Comparison of ENCODE assay signal across 8 mouse cellular contexts in genomic region chr12:74284020-74284684, GRCm38 (mm10). TPM values are rescaled to one million over a fixed set of nuclear protein-coding genes. Genes with fewer than 3 reads are reported as not detected.
A peak's percentile ranks its signal among the peaks of the same experiment; 100 is the strongest.
DNase-seq lines count a peak whose midpoint lies in the region; ATAC-seq and TF ChIP-seq lines count a peak whose summit lies in the region.

No protein-coding gene starts in this region.

- H3K9me3 ChIP-seq in ES-E14 (ENCODE audit: control insufficient read depth, insufficient read depth, low read depth, low read length): no peaks in the 10 kb centered on the region
- H3K9me3 ChIP-seq in hindbrain, embryonic 13.5 days: no peaks in the 10 kb centered on the region
- H3K9me3 ChIP-seq in lung, embryonic 16.5 days (ENCODE audit: control insufficient read depth, low read length): no peaks in the 10 kb centered on the region

- peak; percentile 90 for DNase-seq in ES-E14 (ENCODE audit: low read depth, low spot score)
- peak; percentile 71 to 74 for DNase-seq in cerebellum, postnatal 36 days
- DNase-seq in frontal cortex, postnatal 36 days (ENCODE audit: low spot score in 2 of 2): peak; percentile 95 to 98
- peak; percentile 94 to 96 for DNase-seq in layer of hippocampus, postnatal 14 days (ENCODE audit: low spot score in 2 of 2)
- DNase-seq in retina, embryonic 14.5 days (ENCODE audit: low spot score): peak; percentile 98
- peak; percentile 77 for DNase-seq in urinary bladder, postnatal 14 days (ENCODE audit: low spot score)

- H3K27ac ChIP-seq in ES-E14 (ENCODE audit: insufficient read depth, low read depth, low read length, poor library complexity, severe bottlenecking): no peak overlapping the region
- no peak overlapping the region; the same call in 1 of the 2 replicates for H3K27ac ChIP-seq in hindbrain, embryonic 13.5 days
- no peak overlapping the region for H3K27ac ChIP-seq in lung, embryonic 16.5 days (ENCODE audit: low read length)

- peaks cover 16% of the 10 kb centered on the region for H3K27me3 ChIP-seq in hindbrain, embryonic 13.5 days
- H3K27me3 ChIP-seq in lung, embryonic 16.5 days (ENCODE audit: control insufficient read depth, insufficient read depth, low read depth, low read length): peaks cover 30% of the 10 kb centered on the region

- peak overlapping the region; percentile 87 for H3K4me2 ChIP-seq in hindbrain, embryonic 13.5 days
- peak overlapping the region; percentile 75 for H3K4me2 ChIP-seq in lung, embryonic 16.5 days (ENCODE audit: low read depth, low read length)

- in situ Hi-C loops in ES-E14 (cut with MboI; ENCODE audit: low sequenced_read_pairs in 2 of 2, unreplicated experiment in 2 of 2): loop anchor here in 1 of 2 experiments (25.0 kb wide), 1 partner anchor 572 kb away; no protein-coding TSS in a partner anchor

- no peaks in the 10 kb centered on the region for H3K4me1 ChIP-seq in ES-E14 (ENCODE audit: control insufficient read depth in 2 of 2, insufficient read depth in 2 of 2, low read length in 2 of 2, poor library complexity in 1 of 2)
- H3K4me1 ChIP-seq in hindbrain, embryonic 13.5 days (replicated peaks): peaks cover 27% of the 10 kb centered on the region
- H3K4me1 ChIP-seq in lung, embryonic 16.5 days (replicated peaks; ENCODE audit: control insufficient read depth, insufficient read depth, low read length): no peaks in the 10 kb centered on the region; the same call in 1 of the 2 replicates

- H3K36me3 ChIP-seq in ES-E14 (ENCODE audit: control insufficient read depth, insufficient read depth, low read length, poor library complexity, severe bottlenecking): no peaks in the 10 kb centered on the region
- H3K36me3 ChIP-seq in hindbrain, embryonic 13.5 days: no peaks in the 10 kb centered on the region
- no peaks in the 10 kb centered on the region for H3K36me3 ChIP-seq in lung, embryonic 16.5 days (ENCODE audit: control insufficient read depth, insufficient read depth, low read length)

- H3K9ac ChIP-seq in ES-E14 (ENCODE audit: insufficient read depth, low read depth, low read length, poor library complexity, severe bottlenecking): peak overlapping the region; percentile 45
- H3K9ac ChIP-seq in hindbrain, embryonic 13.5 days: peak overlapping the region; percentile 69
- no peak overlapping the region for H3K9ac ChIP-seq in lung, embryonic 16.5 days (ENCODE audit: low read length)

- peak overlapping the region; percentile 48 to 54 for H3K4me3 ChIP-seq in ES-E14 (ENCODE audit: insufficient read depth in 1 of 2, low read depth in 1 of 2, low read length in 2 of 2, poor library complexity in 1 of 2, severe bottlenecking in 1 of 2)
- H3K4me3 ChIP-seq in hindbrain, embryonic 13.5 days: peak overlapping the region; percentile 51
- H3K4me3 ChIP-seq in lung, embryonic 16.5 days (ENCODE audit: low read length): peak overlapping the region; percentile 44

- WGBS in hindbrain, embryonic 13.5 days: under 1% methylated on average over 49 of the region's 49 CpGs
- under 1% methylated on average over 49 of the region's 49 CpGs for WGBS in lung, embryonic 16.5 days

- peak; percentile 96 for ATAC-seq in hindbrain, embryonic 13.5 days (ENCODE audit: low FRiP score)
- ATAC-seq in lung, embryonic 16.5 days (ENCODE audit: low read depth): peak; percentile 97

TF ChIP-seq in ES-E14, 5 proteins besides CTCF, POLR2A, EP300 and RAD21:
- TF ChIP-seq MAFK (IDR thresholded peaks at IDR 0.05; ENCODE audit: insufficient read depth, low read depth, low read length) (no peak), ZNF384 (IDR thresholded peaks at IDR 0.05; ENCODE audit: low read depth, low read length) (no peak), HCFC1 (IDR thresholded peaks at IDR 0.05; ENCODE audit: borderline replicate concordance, insufficient read depth, low read length) (no peak), CHD2 (IDR thresholded peaks at IDR 0.05; ENCODE audit: low read depth, low read length) (no peak), ZC3H11A (IDR thresholded peaks at IDR 0.05; ENCODE audit: borderline replicate concordance, low read depth, low read length) (no peak)

RNA-seq across cellular contexts. Expression of gene Gm11042, which starts 32.0 kb away (rescaled TPM):
- not detected in 2 replicates for total RNA-seq in ES-E14 (2012; rRNA removed)
- not detected in 2 replicates for polyA plus RNA-seq in hindbrain, embryonic 13.5 days (2015; fragmentation: Nextera tagmentation; extraction: Ambion mirVana)
- not detected for total RNA-seq in layer of hippocampus, postnatal 14 days (2021)
- not detected in 2 replicates for polyA plus RNA-seq in lung, embryonic 16.5 days (2015; fragmentation: Nextera tagmentation; extraction: Ambion mirVana)
